In the genomic region with DNA sequence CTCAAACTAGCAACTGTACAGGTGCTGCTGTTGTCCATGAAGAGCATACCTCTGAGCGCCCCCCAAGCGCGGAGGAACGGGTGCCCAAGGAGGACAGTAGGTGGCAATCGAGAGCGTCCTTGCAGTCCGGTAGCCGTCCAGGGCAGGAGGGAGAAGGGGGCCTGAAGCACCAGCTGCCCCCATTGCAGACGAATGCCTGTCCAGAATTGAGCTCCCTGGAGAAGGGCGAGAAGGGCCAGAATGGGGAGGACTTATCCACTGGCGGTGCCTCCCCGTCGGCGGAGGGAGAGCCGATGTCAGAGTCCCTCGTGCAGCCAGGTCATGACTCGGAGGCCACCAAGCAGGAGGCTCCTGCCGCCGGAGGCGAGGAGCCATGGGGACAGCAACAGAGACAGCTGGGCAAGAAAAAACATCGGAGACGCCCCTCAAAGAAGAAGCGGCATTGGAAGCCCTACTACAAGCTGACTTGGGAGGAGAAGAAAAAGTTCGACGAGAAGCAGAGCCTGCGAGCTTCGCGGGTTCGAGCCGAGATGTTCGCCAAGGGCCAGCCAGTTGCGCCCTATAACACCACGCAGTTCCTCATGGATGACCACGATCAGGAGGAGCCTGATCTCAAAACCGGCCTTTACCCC, we compare ENCODE assay signal across 8 mouse cellular contexts. TPM values are rescaled to one million over a fixed set of nuclear protein-coding genes. Genes with fewer than 3 reads are reported as not detected.
DNase-seq lines count a peak whose midpoint lies in the region; ATAC-seq lines count a peak whose summit lies in the region.

No protein-coding gene starts in this region.

- no peaks in the 10 kb centered on the region for H3K36me3 ChIP-seq in hindbrain, embryonic 14.5 days (replicated peaks; ENCODE audit: control insufficient read depth, insufficient read depth)

- peak; percentile 24; the same call in 1 of the 2 replicates for ATAC-seq in frontal cortex, adult (ENCODE audit: low TSS enrichment)
- ATAC-seq in hindbrain, embryonic 14.5 days (ENCODE audit: low FRiP score) = 0 out of 2 replicates have a peak, but pooled peaks have one; percentile 13
- peak; percentile 27 for ATAC-seq in megakaryocyte progenitor cell, adult 5-6 weeks (replicated peaks; ENCODE audit: poor library complexity)

- H3K9me3 ChIP-seq in hindbrain, embryonic 14.5 days (ENCODE audit: control insufficient read depth, low read length) = no peaks in the 10 kb centered on the region

- peak; percentile 87 for DNase-seq in NIH3T3 (ENCODE audit: low read depth)
- peak; percentile 86 for DNase-seq in cerebellum, adult 9-10 months
- peak; percentile 66 for DNase-seq in hindbrain, embryonic 14.5 days (ENCODE audit: low spot score)
- peak; percentile 71 to 77 for DNase-seq in left cerebral cortex, postnatal 25 days (ENCODE audit: low spot score in 2 of 2)
- DNase-seq in right cerebral cortex, postnatal 10 days (ENCODE audit: low spot score in 2 of 2) = peak; percentile 81 to 85
- DNase-seq in urinary bladder, postnatal 36 days (ENCODE audit: low spot score in 2 of 2) = peak; percentile 78 to 82

- intact Hi-C loops in left cerebral cortex, postnatal 25 days (cut with DNase I) = loop anchor here (1.0 to 5.0 kb wide), 4 partner anchors 15 to 210 kb away; a partner anchor contains a TSS

- peak overlapping the region; percentile 69 for H3K9ac ChIP-seq in hindbrain, embryonic 14.5 days

- peak overlapping the region; percentile 87 for H3K4me2 ChIP-seq in hindbrain, embryonic 14.5 days (replicated peaks)

- peaks cover 19% of the 10 kb centered on the region for H3K27me3 ChIP-seq in hindbrain, embryonic 14.5 days (ENCODE audit: control insufficient read depth, insufficient read depth, low read length)

- H3K4me1 ChIP-seq in hindbrain, embryonic 14.5 days (replicated peaks; ENCODE audit: control insufficient read depth, insufficient read depth, low read length) = peaks cover 24% of the 10 kb centered on the region

- H3K4me3 ChIP-seq in hindbrain, embryonic 14.5 days (replicated peaks; ENCODE audit: low read length) = peak overlapping the region; percentile 51

- peak overlapping the region; percentile 87 for H3K27ac ChIP-seq in hindbrain, embryonic 14.5 days

- WGBS in hindbrain, embryonic 14.5 days = under 1% methylated on average over 35 of the region's 35 CpGs

RNA-seq across cellular contexts. Expression of a gene that starts 1.0 kb away (rescaled TPM):
- 5.3 and 5.6 TPM in 2 replicates for polyA plus RNA-seq in hindbrain, embryonic 14.5 days (2014; fragmentation: Nextera tagmentation; extraction: Ambion mirVana)
- 10 to 100 TPM; 46.5 to 50.8 TPM for total RNA-seq in left cerebral cortex, postnatal 25 days (2021)
- total RNA-seq in megakaryocyte progenitor cell, adult 5-6 weeks (2015) = 10.7 and 13.0 TPM in 2 replicates
- total RNA-seq in megakaryocyte progenitor cell, adult 5-6 weeks (2017) = 21.2 and 27.9 TPM in 2 replicates

RNA-seq across cellular contexts. Expression of a gene that starts 15.2 kb away (rescaled TPM):
- polyA plus RNA-seq in hindbrain, embryonic 14.5 days (2014; fragmentation: Nextera tagmentation; extraction: Ambion mirVana) = 20.9 and 24.2 TPM in 2 replicates
- 10 to 100 TPM; 11.7 to 13.6 TPM for total RNA-seq in left cerebral cortex, postnatal 25 days (2021)
- 1.2 and 1.8 TPM in 2 replicates for total RNA-seq in megakaryocyte progenitor cell, adult 5-6 weeks (2015)
- total RNA-seq in megakaryocyte progenitor cell, adult 5-6 weeks (2017) = 3.5 and 3.9 TPM in 2 replicates

RNA-seq across cellular contexts. Expression of a gene that starts 15.6 kb away (rescaled TPM):
- 8.3 and 10.6 TPM in 2 replicates for polyA plus RNA-seq in hindbrain, embryonic 14.5 days (2014; fragmentation: Nextera tagmentation; extraction: Ambion mirVana)
- total RNA-seq in left cerebral cortex, postnatal 25 days (2021) = 10 to 100 TPM; 68.9 to 70.7 TPM
- total RNA-seq in megakaryocyte progenitor cell, adult 5-6 weeks (2015) = 1.5 and 2.0 TPM in 2 replicates
- total RNA-seq in megakaryocyte progenitor cell, adult 5-6 weeks (2017) = 5.0 and 7.2 TPM in 2 replicates

RNA-seq across cellular contexts. Expression of a gene that starts 15.6 kb away (rescaled TPM):
- 1.7 and 1.9 TPM in 2 replicates for polyA plus RNA-seq in hindbrain, embryonic 14.5 days (2014; fragmentation: Nextera tagmentation; extraction: Ambion mirVana)
- 10 to 100 TPM; 13.3 to 13.8 TPM for total RNA-seq in left cerebral cortex, postnatal 25 days (2021)
- 0.17 TPM in 1 of 2 replicates, not detected in the other for total RNA-seq in megakaryocyte progenitor cell, adult 5-6 weeks (2015)
- total RNA-seq in megakaryocyte progenitor cell, adult 5-6 weeks (2017) = not detected in 2 replicates

RNA-seq across cellular contexts. Expression of a gene that starts 53.8 kb away (rescaled TPM):
- 6.1 and 8.0 TPM in 2 replicates for polyA plus RNA-seq in hindbrain, embryonic 14.5 days (2014; fragmentation: Nextera tagmentation; extraction: Ambion mirVana)
- total RNA-seq in left cerebral cortex, postnatal 25 days (2021) = 100 to 1,000 TPM; 146 to 197 TPM
- 74.3 and 76.3 TPM in 2 replicates for total RNA-seq in megakaryocyte progenitor cell, adult 5-6 weeks (2015)
- 17.3 and 36.5 TPM in 2 replicates for total RNA-seq in megakaryocyte progenitor cell, adult 5-6 weeks (2017)

Comparison
In these comparisons a context has a peak if more than half of its experiments do, and no peak if none do; other contexts are left out.
1. Peak in every context shown above with its lines: DNase-seq, ATAC-seq, H3K4me3 ChIP-seq and H3K27ac ChIP-seq.
2. RNA of a gene that starts 15.6 kb away (total RNA-seq): 68.9 to 70.7 TPM in left cerebral cortex, postnatal 25 days; 1.5 to 7.2 TPM in megakaryocyte progenitor cell, adult 5-6 weeks; every median in the first group is over 4 times any median in the second.